Mouse (Mus musculus) kidney, adult 18-20 months (tissue): Measurements from ENCODE around the gene Kansl1l.
A peak's percentile ranks its signal among the peaks of the same experiment; 100 is the strongest.
"Not testable (repeated sequence)": the region's sequence is repeated elsewhere in the genome, so short reads cannot be mapped to it uniquely, and the experiment has no call there.

ENCODE experiments used
- DNase-seq: peaks from one replicate; pipeline ENCODE4 v3.0.0; 2021

Gene Kansl1l

GRCm38 (mm10) chr1:66816837-66817452, 417 bp downstream of the Kansl1l start:
- DNase-seq, result peak; percentile 95

GRCm38 (mm10) chr1:66815941-66816777, 1.2 kb downstream of the Kansl1l start:
- DNase-seq, result peak; percentile 70

- DNase-seq, result no peak
Observed at GRCm38 (mm10) chr1:66814756-66815155, 2.6 kb downstream of the Kansl1l start.

- DNase-seq, result no peak
Observed at GRCm38 (mm10) chr1:66813191-66813590, 4.2 kb downstream of the Kansl1l start.

- DNase-seq, result no peak
Observed at GRCm38 (mm10) chr1:66806821-66807220, 10.5 kb downstream of the Kansl1l start.

- DNase-seq, result no peak
Observed at GRCm38 (mm10) chr1:66805408-66805807, 12.0 kb downstream of the Kansl1l start.

GRCm38 (mm10) chr1:66804710-66805109, 12.7 kb downstream of the Kansl1l start:
- no peak for DNase-seq

GRCm38 (mm10) chr1:66797962-66798361, 19.4 kb downstream of the Kansl1l start:
- no peak for DNase-seq

- DNase-seq, result no peak
Observed at GRCm38 (mm10) chr1:66792838-66793466, 24.4 kb downstream of the Kansl1l start.

GRCm38 (mm10) chr1:66782296-66782695, 35.1 kb downstream of the Kansl1l start:
- no peak for DNase-seq

- no peak for DNase-seq
Observed at GRCm38 (mm10) chr1:66781027-66781426, 36.3 kb downstream of the Kansl1l start.

- no peak for DNase-seq
Observed at GRCm38 (mm10) chr1:66778798-66779197, 38.6 kb downstream of the Kansl1l start.

GRCm38 (mm10) chr1:66777878-66778277, 39.5 kb downstream of the Kansl1l start:
- no peak for DNase-seq

GRCm38 (mm10) chr1:66768764-66769163, 48.6 kb downstream of the Kansl1l start:
- DNase-seq, result no peak

GRCm38 (mm10) chr1:66730581-66730980, 86.8 kb downstream of the Kansl1l start:
- no peak for DNase-seq

GRCm38 (mm10) chr1:66712859-66713258, 104.5 kb downstream of the Kansl1l start:
- no peak for DNase-seq

GRCm38 (mm10) chr1:66704523-66704922, 112.8 kb downstream of the Kansl1l start:
- no peak for DNase-seq

GRCm38 (mm10) chr1:66702623-66703345, 114.6 kb downstream of the Kansl1l start:
- DNase-seq, result no peak

GRCm38 (mm10) chr1:66701576-66701940, 115.8 kb downstream of the Kansl1l start:
- DNase-seq, result no peak

GRCm38 (mm10) chr1:66700693-66701575, 116.4 kb downstream of the Kansl1l start, which contains the start of gene Rpe:
Rpe (plus strand) TSS chr1:66700831.
- DNase-seq, result peak; percentile 93

GRCm38 (mm10) chr1:66700149-66700692, 117.1 kb downstream of the Kansl1l start:
- no peak for DNase-seq

GRCm38 (mm10) chr1:66699630-66700029, 117.7 kb downstream of the Kansl1l start:
- DNase-seq, result not testable (repeated sequence)
